In the genomic region with DNA sequence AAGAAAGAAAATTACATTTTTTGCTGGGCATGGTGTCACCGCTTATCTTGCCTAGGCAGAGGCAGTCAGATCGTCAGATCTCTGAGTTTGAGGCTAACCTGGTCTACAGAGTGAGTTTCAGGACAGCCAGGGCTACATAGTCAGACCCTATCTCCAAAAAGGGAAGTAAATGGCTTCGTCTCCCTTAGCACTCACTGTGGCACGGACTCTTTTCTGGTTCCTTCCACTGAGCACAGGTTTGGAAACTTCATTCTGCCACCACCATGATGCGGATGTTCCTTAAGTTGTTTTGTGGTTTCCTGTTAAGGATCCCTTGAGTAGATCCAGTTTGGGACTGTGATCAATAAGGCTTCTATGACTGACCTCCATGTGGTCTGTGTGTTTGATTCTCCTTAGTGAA, we compare ENCODE assay signal across 18 mouse cellular contexts.
"Had no signal": no experiment of that assay in that cellular context is flagged by ENCODE, and none has a peak within 500 bp of the region (broad histone marks: within the 10 kb centered on the region; RNA-seq: fewer than 3 reads in every experiment).

No protein-coding gene starts in this region.

- H3K9me3 ChIP-seq: kidney, embryonic 15.5 days; liver, embryonic 13.5 days; midbrain, embryonic 12.5 days; neural tube, embryonic 13.5 days had no signal

- H3K36me3 ChIP-seq: kidney, embryonic 15.5 days; liver, embryonic 13.5 days; midbrain, embryonic 12.5 days; neural tube, embryonic 13.5 days had no signal

- H3K4me3 ChIP-seq: kidney, embryonic 15.5 days; left cerebral cortex, adult 2 months; liver, embryonic 13.5 days; midbrain, embryonic 12.5 days; myocyte; neural tube, embryonic 13.5 days had no signal

- H3K4me2 ChIP-seq: kidney, embryonic 15.5 days; liver, embryonic 13.5 days; midbrain, embryonic 12.5 days; neural tube, embryonic 13.5 days had no signal

- ATAC-seq: midbrain, embryonic 16.5 days had no signal

- H3K27me3 ChIP-seq: kidney, embryonic 15.5 days; liver, embryonic 13.5 days; neural tube, embryonic 13.5 days had no signal

- DNase-seq: kidney, adult 11 months; kidney, adult 8-10 months; kidney, postnatal 10 days; kidney, postnatal 36 days; layer of hippocampus, postnatal 36 days; liver, embryonic 13.5 days; lung, adult 2 months; lung, postnatal 14 days; lung, postnatal 4 days; retina, postnatal 1 day; thymus, postnatal 36 days had no signal

- H3K27ac ChIP-seq: kidney, embryonic 15.5 days; left cerebral cortex, adult 2 months; liver, embryonic 13.5 days; midbrain, embryonic 12.5 days; neural tube, embryonic 13.5 days; stomach, postnatal 0 days had no signal

- H3K4me1 ChIP-seq: midbrain, embryonic 12.5 days had no signal

- H3K9ac ChIP-seq: kidney, embryonic 15.5 days; liver, embryonic 13.5 days; midbrain, embryonic 12.5 days; neural tube, embryonic 13.5 days had no signal
